Mouse (Mus musculus): ENCODE data around the gene Pym1. TPM values are rescaled to one million over a fixed set of nuclear protein-coding genes. Genes with fewer than 3 reads are reported as not detected.

Pym1 gene
- total and polyA plus RNA-seq, 3 experiments = 52.8 to 84.9 (median 75.6) TPM

DNA sequence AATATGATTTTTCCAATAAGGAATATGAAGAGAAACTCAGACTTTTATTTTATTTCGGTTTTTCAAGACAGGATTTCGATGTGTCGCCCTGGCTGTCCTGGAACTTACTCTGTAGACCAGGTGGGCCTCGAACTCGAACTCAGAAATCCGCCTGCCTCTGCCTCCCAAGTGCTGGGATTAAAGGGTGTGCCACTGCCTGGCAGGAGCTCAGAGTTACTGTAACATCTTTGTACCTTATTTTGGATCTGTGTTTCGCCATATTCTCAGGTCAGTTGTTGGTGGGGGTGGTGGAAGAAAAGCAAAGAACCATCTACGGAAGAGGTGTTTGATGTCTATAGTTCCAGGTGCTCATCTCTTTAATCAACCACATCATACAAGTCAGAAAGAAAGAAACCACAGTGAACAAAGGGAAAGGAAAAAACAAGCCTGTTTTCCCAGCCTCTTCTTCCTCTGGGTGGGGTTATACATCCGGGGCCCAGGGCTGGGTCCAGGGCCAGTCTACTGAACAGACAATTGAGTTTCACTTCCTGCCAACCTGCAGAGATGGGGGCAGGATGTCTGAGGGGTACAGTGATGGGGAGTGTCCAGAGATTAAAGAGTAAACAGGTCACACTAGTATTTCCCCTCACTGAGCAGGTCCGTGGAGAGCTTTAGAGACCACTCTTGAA, 1.6 kb upstream of the Pym1 start (continued):
- TF ChIP-seq KAT2A (IDR thresholded peaks at IDR 0.05; ENCODE audit: insufficient replicate concordance, low read length) (no peak), POLR2A (IDR thresholded peaks at IDR 0.05; ENCODE audit: low read depth, low read length) (peak; percentile 53; the same call in 1 of the 2 replicates), NELFE (IDR thresholded peaks at IDR 0.05; ENCODE audit: low read depth, low read length) (0 out of 2 replicates have a peak, but pooled peaks have one; percentile 14), MAFK (IDR thresholded peaks at IDR 0.05; ENCODE audit: insufficient replicate concordance, low read length) (no peak), ZC3H11A (IDR thresholded peaks at IDR 0.05; ENCODE audit: low read depth, low read length) (no peak)

DNA sequence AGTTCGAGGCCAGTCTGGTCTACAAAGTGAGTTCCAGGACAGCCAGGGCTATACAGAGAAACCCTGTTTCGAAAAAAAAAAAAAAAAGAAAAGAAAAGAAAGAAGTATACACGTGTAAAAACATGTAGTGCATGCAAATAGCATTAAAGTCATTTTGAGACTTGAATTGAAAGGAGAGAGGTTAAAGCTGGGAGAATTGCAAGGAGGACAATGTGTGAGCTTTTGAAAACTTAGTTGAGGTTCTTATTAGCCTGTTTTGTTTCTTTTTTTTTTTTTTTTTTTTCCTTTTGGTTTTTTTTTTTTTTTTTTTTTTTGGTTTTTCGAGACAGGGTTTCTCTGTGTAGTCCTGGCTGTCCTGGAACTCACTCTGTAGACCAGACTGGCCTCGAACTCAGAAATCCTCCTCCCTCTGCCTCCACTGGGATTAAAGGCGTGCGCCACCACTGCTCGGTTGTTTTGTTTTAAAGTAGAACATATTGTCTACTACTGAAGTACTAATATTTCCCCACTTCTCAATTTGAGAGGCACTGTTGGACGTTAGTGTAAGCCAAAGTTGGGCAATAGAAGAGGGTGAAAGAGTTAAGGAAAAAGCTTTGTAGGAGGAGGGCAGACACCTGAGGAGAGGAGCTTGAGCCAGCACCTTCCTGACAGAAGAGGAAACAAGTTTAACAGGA, 580 bp upstream of the Pym1 start:
- Histone ChIP-seq H3K36me3 (replicated peaks in 1 of 2; ENCODE audit: control insufficient read depth in 1 of 2, insufficient read depth in 1 of 2, low read length in 1 of 2) (peaks cover 0 to 15% of the 10 kb centered on the region in 2 experiments), H3K27me3 (replicated peaks) (peaks cover 3% of the 10 kb centered on the region), H3K9me3 (replicated peaks; ENCODE audit: low read length) (no peaks in the 10 kb centered on the region), H3K4me3 (replicated peaks in 1 of 3; ENCODE audit: low read depth in 2 of 3, low read length in 2 of 3, poor library complexity in 1 of 3) (peak overlapping the region; percentile 79 to 96 (median 80)), H3K79me2 (replicated peaks; ENCODE audit: control insufficient read depth, extremely low read depth, insufficient read depth, poor library complexity, severe bottlenecking) (peaks cover 40% of the 10 kb centered on the region), H3K4me2 (ENCODE audit: insufficient read depth, low read depth, poor library complexity, severe bottlenecking) (peak overlapping the region; percentile 92), H3K9ac (ENCODE audit: insufficient read depth, low read depth) (peak overlapping the region; percentile 86; the same call in 1 of the 2 replicates), H3K27ac (ENCODE audit: insufficient read depth, low read depth) (peak overlapping the region; percentile 92), H3K4me1 (ENCODE audit: control insufficient read depth in 1 of 2, insufficient read depth in 2 of 2) (peaks cover 8 to 45% of the 10 kb centered on the region in 2 experiments)
- TF ChIP-seq IRF4 (IDR thresholded peaks at IDR 0.05; ENCODE audit: low read depth, low read length) (0 out of 2 replicates have a peak, but pooled peaks have one; percentile 3), CHD1 (IDR thresholded peaks at IDR 0.05; ENCODE audit: low read depth, low read length) (peak; percentile 66; the same call in 1 of the 2 replicates), RCOR1 (conservative IDR thresholded peaks at IDR 0.05; ENCODE audit: low read depth, low read length) (no peak), MXI1 (IDR thresholded peaks at IDR 0.05; ENCODE audit: low read depth, low read length) (peak; percentile 10; the same call in 1 of the 2 replicates), ZMIZ1 (IDR thresholded peaks at IDR 0.05; ENCODE audit: low read depth, low read length) (no peak), KAT2A (IDR thresholded peaks at IDR 0.05; ENCODE audit: insufficient replicate concordance, low read length) (no peak), RAD21 (IDR thresholded peaks at IDR 0.05; ENCODE audit: low read depth, low read length) (no peak), SIN3A (IDR thresholded peaks at IDR 0.05; ENCODE audit: low read length) (no peak), MAFK (IDR thresholded peaks at IDR 0.05; ENCODE audit: insufficient replicate concordance, low read length) (no peak), ZNF384 (IDR thresholded peaks at IDR 0.05; ENCODE audit: low read depth, low read length) (peak; percentile 83)
- no peak for DNase-seq (ENCODE audit: extremely low read depth)
- dilution Hi-C loops (cut with MboI; ENCODE audit: extremely low pct_ligation_motif_present, extremely low pct_unique_long_range_greater_than_20kb, low sequenced_read_pairs) = no loop called here
- in situ Hi-C loops (cut with MboI; ENCODE audit: low pct_ligation_motif_present, low pct_unique_long_range_greater_than_20kb, low sequenced_read_pairs) = no loop called here

DNA sequence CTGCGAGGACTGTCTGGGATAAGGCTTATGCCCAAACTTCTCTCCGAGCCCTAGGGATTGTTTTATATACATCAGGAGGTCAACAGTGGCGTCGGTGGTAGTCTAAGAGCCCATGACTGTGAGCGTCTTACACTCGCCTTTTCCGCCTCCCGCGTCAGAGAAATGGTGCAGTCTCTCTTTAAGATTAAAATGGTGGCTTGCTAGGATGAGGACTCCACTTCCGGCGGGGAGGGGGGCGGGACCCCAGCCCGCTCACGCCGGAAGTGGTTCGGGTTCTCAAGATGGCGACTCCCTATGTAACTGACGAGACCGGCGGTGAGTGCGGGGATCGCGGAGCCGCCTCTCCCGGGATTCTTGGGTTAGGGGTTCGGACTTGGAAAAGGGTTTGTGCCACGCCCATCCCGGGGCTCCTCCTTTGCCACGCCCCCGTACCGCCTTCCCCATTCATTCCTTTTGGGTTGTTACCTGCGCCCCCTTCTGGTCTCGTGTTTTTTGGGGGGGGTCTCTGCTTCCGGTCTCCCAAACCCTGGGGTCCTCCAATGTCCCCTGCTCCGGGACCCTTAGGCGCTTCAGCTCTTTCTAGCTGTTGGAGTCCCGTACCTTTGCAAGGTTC, 669 bp downstream of the Pym1 start:
- Histone ChIP-seq H3K9ac (ENCODE audit: insufficient read depth, low read depth) (peak overlapping the region; percentile 79), H3K4me3 (replicated peaks in 1 of 3; ENCODE audit: low read depth in 2 of 3, low read length in 2 of 3, poor library complexity in 1 of 3) (peak overlapping the region; percentile 79 to 96 (median 80)), H3K27me3 (replicated peaks) (peaks cover 1% of the 10 kb centered on the region), H3K9me3 (replicated peaks; ENCODE audit: low read length) (no peaks in the 10 kb centered on the region), H3K4me1 (ENCODE audit: control insufficient read depth in 1 of 2, insufficient read depth in 2 of 2) (peaks cover 8 to 48% of the 10 kb centered on the region in 2 experiments), H3K4me2 (ENCODE audit: insufficient read depth, low read depth, poor library complexity, severe bottlenecking) (peak overlapping the region; percentile 92), H3K27ac (ENCODE audit: insufficient read depth, low read depth) (peak overlapping the region; percentile 92), H3K79me2 (replicated peaks; ENCODE audit: control insufficient read depth, extremely low read depth, insufficient read depth, poor library complexity, severe bottlenecking) (peaks cover 49% of the 10 kb centered on the region), H3K36me3 (replicated peaks in 1 of 2; ENCODE audit: control insufficient read depth in 1 of 2, insufficient read depth in 1 of 2, low read length in 1 of 2) (peaks cover 3 to 28% of the 10 kb centered on the region in 2 experiments)
- dilution Hi-C loops (cut with MboI; ENCODE audit: extremely low pct_ligation_motif_present, extremely low pct_unique_long_range_greater_than_20kb, low sequenced_read_pairs) = no loop called here
- in situ Hi-C loops (cut with MboI; ENCODE audit: low pct_ligation_motif_present, low pct_unique_long_range_greater_than_20kb, low sequenced_read_pairs) = no loop called here
- DNase-seq (ENCODE audit: extremely low read depth) = peak; percentile 92
- TF ChIP-seq MEF2A (IDR thresholded peaks at IDR 0.05; ENCODE audit: borderline replicate concordance, low read depth, low read length) = 0 out of 2 replicates have a peak, but pooled peaks have one; percentile 24
- TF ChIP-seq MYC (IDR thresholded peaks at IDR 0.05; ENCODE audit: low read depth, low read length) = peak; percentile 59; the same call in 1 of the 2 replicates
- TF ChIP-seq POLR2A (IDR thresholded peaks at IDR 0.05; ENCODE audit: low read depth, low read length) = peak; percentile 71; the same call in 1 of the 2 replicates
- TF ChIP-seq TBP (conservative IDR thresholded peaks at IDR 0.05; ENCODE audit: low read depth, low read length) = peak; percentile 65; the same call in 1 of the 2 replicates
- no peak; the same call in 1 of the 2 replicates for TF ChIP-seq SMC3 (IDR thresholded peaks at IDR 0.05; ENCODE audit: low read depth, low read length)
- TF ChIP-seq HCFC1 (IDR thresholded peaks at IDR 0.05; ENCODE audit: low read depth, low read length) = peak; percentile 85
- peak; percentile 63 for TF ChIP-seq NRF1 (IDR thresholded peaks at IDR 0.05; ENCODE audit: low read depth, low read length)
- no peak for TF ChIP-seq JUN (IDR thresholded peaks at IDR 0.05; ENCODE audit: insufficient read depth, low read depth, low read length)
- TF ChIP-seq MAFK (IDR thresholded peaks at IDR 0.05; ENCODE audit: insufficient replicate concordance, low read length) = no peak
- peak; percentile 9; the same call in 1 of the 2 replicates for TF ChIP-seq MXI1 (IDR thresholded peaks at IDR 0.05; ENCODE audit: low read depth, low read length)
- peak; percentile 44; the same call in 1 of the 2 replicates for TF ChIP-seq MAX (IDR thresholded peaks at IDR 0.05; ENCODE audit: low read length)
- no peak for TF ChIP-seq RCOR1 (conservative IDR thresholded peaks at IDR 0.05; ENCODE audit: low read depth, low read length)
- no peak for TF ChIP-seq ZNF384 (IDR thresholded peaks at IDR 0.05; ENCODE audit: low read depth, low read length)
- no peak for TF ChIP-seq USF2 (conservative IDR thresholded peaks at IDR 0.05; ENCODE audit: low read depth, low read length)
- TF ChIP-seq CTCF (conservative IDR thresholded peaks at IDR 0.05 in 1 of 2, IDR thresholded peaks at IDR 0.05 in 1 of 2; ENCODE audit: low read depth in 2 of 2, low read length in 2 of 2) = peak in 1 of 2 experiments; percentile 63; a peak in 2 of 4 replicates
- peak; percentile 82 for TF ChIP-seq ELF1 (IDR thresholded peaks at IDR 0.05; ENCODE audit: low read depth, low read length)
- peak; percentile 33; the same call in 1 of the 2 replicates for TF ChIP-seq CHD2 (IDR thresholded peaks at IDR 0.05; ENCODE audit: low read length)
